Mouse (Mus musculus) myocyte (in vitro differentiated cells): ENCODE results near the gene Olfr1389. TPM values are rescaled to one million over a fixed set of nuclear protein-coding genes. Genes with fewer than 3 reads are reported as not detected.
"Not testable (repeated sequence)": the region's sequence is repeated elsewhere in the genome, so short reads cannot be mapped to it uniquely, and the experiment has no call there.

Experiments
- H3K27me3 ChIP-seq: one replicate; pipeline ENCODE4 v1.6.1; 2011; ENCODE audit not compliant: control insufficient read depth, insufficient read depth, insufficient read length
- H3K36me3 ChIP-seq: one replicate; pipeline ENCODE4 v1.6.1; 2011; ENCODE audit not compliant: control insufficient read depth, insufficient read depth
- H3K4me2 ChIP-seq: one replicate; pipeline ENCODE4 v1.6.1; 2011; ENCODE audit warnings: low read depth, control low read depth
- H3K4me3 ChIP-seq: one replicate; pipeline ENCODE4 v1.5.1; 2011; ENCODE audit warnings: mild to moderate bottlenecking, control low read depth, moderate library complexity
- H3K79me2 ChIP-seq: one replicate; pipeline ENCODE4 v1.6.1; 2011; ENCODE audit not compliant: control insufficient read depth, insufficient read depth
- H3ac ChIP-seq: one replicate; pipeline ENCODE4 v1.6.1; 2011; ENCODE audit not compliant: control insufficient read depth, insufficient read length
- CEBPB ChIP-seq: IDR thresholded peaks from 2 replicates; pipeline ENCODE4 v1.6.1; 2011; ENCODE audit warnings: mild to moderate bottlenecking, moderate library complexity; ENCODE audit not compliant: poor library complexity, insufficient read depth, severe bottlenecking
- E2F4 ChIP-seq: IDR thresholded peaks from one replicate; pipeline ENCODE4 v1.6.1; 2011; ENCODE audit warnings: mild to moderate bottlenecking, control low read depth, moderate library complexity; ENCODE audit not compliant: insufficient read depth
- MAX ChIP-seq: IDR thresholded peaks from one replicate; pipeline ENCODE4 v1.6.1; 2011; ENCODE audit warnings: low read depth, mild to moderate bottlenecking, control low read depth
- MYOD1 ChIP-seq, 3 experiments: IDR thresholded peaks; one replicate each; pipeline ENCODE4 v1.6.1; 2011; ENCODE audit warnings: control low read depth in 2 of 3, low read depth in 2 of 3, mild to moderate bottlenecking in 2 of 3, moderate library complexity in 1 of 3; ENCODE audit not compliant: insufficient read length in 2 of 3, control insufficient read depth in 1 of 3
- MYOG ChIP-seq, 3 experiments: IDR thresholded peaks; one replicate each; pipeline ENCODE4 v1.6.1; 2011; ENCODE audit warnings: control low read depth in 2 of 3, low read depth in 2 of 3, mild to moderate bottlenecking in 2 of 3; ENCODE audit not compliant: insufficient read length in 2 of 3, control insufficient read depth in 1 of 3, insufficient read depth in 1 of 3
- POLR2A ChIP-seq: IDR thresholded peaks from one replicate; pipeline ENCODE4 v1.6.1; 2011; ENCODE audit warnings: low read depth, mild to moderate bottlenecking, control low read depth, moderate library complexity; ENCODE audit not compliant: insufficient read length
- POLR2AphosphoS2 ChIP-seq: IDR thresholded peaks from one replicate; pipeline ENCODE4 v1.6.1; 2011; ENCODE audit warnings: low read depth, control low read depth; ENCODE audit not compliant: insufficient read length
- REST ChIP-seq: IDR thresholded peaks from one replicate; pipeline ENCODE4 v1.6.1; 2011; ENCODE audit warnings: mild to moderate bottlenecking, control low read depth, moderate library complexity; ENCODE audit not compliant: insufficient read depth, insufficient read length
- SRF ChIP-seq: IDR thresholded peaks from one replicate; pipeline ENCODE4 v1.6.1; 2011; ENCODE audit warnings: low read depth; ENCODE audit not compliant: control insufficient read depth, insufficient read length
- TCF12 ChIP-seq: IDR thresholded peaks from one replicate; pipeline ENCODE4 v1.6.1; 2011; ENCODE audit warnings: mild to moderate bottlenecking, control low read depth; ENCODE audit not compliant: poor library complexity, insufficient read depth, severe bottlenecking
- TCF3 ChIP-seq: IDR thresholded peaks from one replicate; pipeline ENCODE4 v1.6.1; 2011; ENCODE audit warnings: low read depth, control low read depth; ENCODE audit not compliant: insufficient read length
- USF1 ChIP-seq: IDR thresholded peaks from one replicate; pipeline ENCODE4 v1.6.1; 2011; ENCODE audit warnings: low read depth, mild to moderate bottlenecking, control low read depth, moderate library complexity
- polyA plus RNA-seq: library from polyadenylated mRNA; unstranded; fragments of >200 nt; fragmentation: generic; extraction: Trizol; gene quantifications from one replicate; pipeline ENCODE4 v1.2.1, GENCODE M21; 2012; ENCODE audit warnings: missing spikeins

Gene Olfr1389
- polyA plus RNA-seq, 1 experiment, result not detected

GRCm38 (mm10) chr11:49425257-49425927 is 2.5 kb downstream of the Olfr1389 start:
- Histone ChIP-seq H3ac (no peak overlapping the region), H3K4me2 (no peak overlapping the region), H3K27me3 (no peaks in the 10 kb centered on the region), H3K36me3 (no peaks in the 10 kb centered on the region), H3K79me2 (no peaks in the 10 kb centered on the region), H3K4me3 (no peak overlapping the region)
- TF ChIP-seq E2F4, result no peak
- TF ChIP-seq TCF12, result no peak
- no peak for TF ChIP-seq MAX
- TF ChIP-seq CEBPB, result no peak
- no peak for TF ChIP-seq SRF
- TF ChIP-seq MYOG (IDR thresholded peaks at IDR 0.05; ENCODE audit: control insufficient read depth in 1 of 3, insufficient read depth in 1 of 3, insufficient read length in 2 of 3, low read depth in 2 of 3), result no peak
- no peak for TF ChIP-seq TCF3
- no peak for TF ChIP-seq POLR2A
- no peak for TF ChIP-seq USF1
- TF ChIP-seq REST, result no peak
- no peak for TF ChIP-seq MYOD1 (IDR thresholded peaks at IDR 0.05; ENCODE audit: control insufficient read depth in 1 of 3, insufficient read length in 2 of 3, low read depth in 2 of 3)
- TF ChIP-seq POLR2AphosphoS2, result no peak

GRCm38 (mm10) chr11:49429641-49430040 is 6.8 kb downstream of the Olfr1389 start:
- H3K4me3 ChIP-seq, result no peak overlapping the region
- no peak overlapping the region for H3K4me2 ChIP-seq
- H3K36me3 ChIP-seq, result no peaks in the 10 kb centered on the region
- no peak for TF ChIP-seq SRF
- TF ChIP-seq E2F4, result no peak
- TF ChIP-seq CEBPB, result no peak
- no peak for TF ChIP-seq POLR2A
- no peak for TF ChIP-seq MYOG (IDR thresholded peaks at IDR 0.05; ENCODE audit: control insufficient read depth in 1 of 3, insufficient read depth in 1 of 3, insufficient read length in 2 of 3, low read depth in 2 of 3)
- TF ChIP-seq USF1, result no peak
- no peak overlapping the region for H3ac ChIP-seq
- no peaks in the 10 kb centered on the region for H3K79me2 ChIP-seq
- no peaks in the 10 kb centered on the region for H3K27me3 ChIP-seq

- Histone ChIP-seq H3K4me2 (no peak within 1 kb of the TSS), H3K79me2 (no peaks in the 10 kb centered on the region), H3K27me3 (no peaks in the 10 kb centered on the region), H3K36me3 (no peaks in the 10 kb centered on the region), H3ac (no peak within 1 kb of the TSS), H3K4me3 (no peak within 1 kb of the TSS)
- TF ChIP-seq POLR2AphosphoS2 (no peak), SRF (no peak), USF1 (no peak), CEBPB (no peak)
Observed at GRCm38 (mm10) chr11:49436411-49436810, 13.5 kb downstream of the Olfr1389 start, which contains the start of gene Olfr1388. Gene Olfr1388 (plus strand): TSS chr11:49436624.

GRCm38 (mm10) chr11:49455043-49455442 is 32.2 kb downstream of the Olfr1389 start, which contains the start of gene Olfr1387:
Gene Olfr1387 (plus strand): TSS chr11:49455343.
- H3K4me3 ChIP-seq, result no peak within 1 kb of the TSS
- H3K79me2 ChIP-seq, result no peaks in the 10 kb centered on the region
- TF ChIP-seq TCF3 (no peak), POLR2AphosphoS2 (no peak), MYOG (IDR thresholded peaks at IDR 0.05; ENCODE audit: control insufficient read depth in 1 of 3, insufficient read depth in 1 of 3, insufficient read length in 2 of 3, low read depth in 2 of 3) (no peak), POLR2A (no peak), E2F4 (no peak), CEBPB (no peak), MYOD1 (IDR thresholded peaks at IDR 0.05; ENCODE audit: control insufficient read depth in 1 of 3, insufficient read length in 2 of 3, low read depth in 2 of 3) (no peak), SRF (no peak), MAX (no peak), REST (no peak), TCF12 (no peak), USF1 (no peak)

GRCm38 (mm10) chr11:49464746-49465145 is 41.9 kb downstream of the Olfr1389 start, which contains the start of gene Olfr1386:
Gene Olfr1386 (plus strand): TSS chr11:49465046.
- not testable (repeated sequence) for H3K36me3 ChIP-seq, H3K4me2 ChIP-seq, H3ac ChIP-seq, H3K79me2 ChIP-seq, H3K4me3 ChIP-seq, H3K27me3 ChIP-seq

More at GRCm38 (mm10) chr11:49455043-49455442, 32.2 kb downstream of the Olfr1389 start, which contains the start of gene Olfr1387:
- Histone ChIP-seq H3ac (no peak within 1 kb of the TSS), H3K27me3 (no peaks in the 10 kb centered on the region), H3K4me2 (no peak within 1 kb of the TSS), H3K36me3 (no peaks in the 10 kb centered on the region)

Other genes with a start within 250 kb of the Olfr1389 start
- not detected for gene Btnl9, start 235.9 kb upstream of the Olfr1389 start, polyA plus RNA-seq
- 5.6 TPM for gene Zfp62, start 219.8 kb upstream of the Olfr1389 start, polyA plus RNA-seq
- 45.8 TPM for gene Mgat1, start 178.9 kb upstream of the Olfr1389 start, polyA plus RNA-seq
- not detected for gene Olfr1393, start 144.8 kb upstream of the Olfr1389 start, polyA plus RNA-seq
- gene Olfr1392, start 137.8 kb upstream of the Olfr1389 start, polyA plus RNA-seq, result not detected
- gene Olfr10, start 118.3 kb upstream of the Olfr1389 start, polyA plus RNA-seq, result not detected
- not detected for gene Olfr1391, start 100.3 kb upstream of the Olfr1389 start, polyA plus RNA-seq
- not detected for gene Olfr1390, start 87.9 kb upstream of the Olfr1389 start, polyA plus RNA-seq
- 0.06 TPM for gene Olfr1388, start 13.6 kb downstream of the Olfr1389 start, polyA plus RNA-seq
- gene Olfr1387, start 32.3 kb downstream of the Olfr1389 start, polyA plus RNA-seq, result not detected
- gene Olfr1386, start 42.0 kb downstream of the Olfr1389 start, polyA plus RNA-seq, result not detected
- not detected for gene Olfr1385, start 66.0 kb downstream of the Olfr1389 start, polyA plus RNA-seq
- gene Olfr1384, start 83.7 kb downstream of the Olfr1389 start, polyA plus RNA-seq, result not detected
- not detected for gene Olfr1383, start 96.6 kb downstream of the Olfr1389 start, polyA plus RNA-seq
- not detected for gene Olfr1382, start 105.2 kb downstream of the Olfr1389 start, polyA plus RNA-seq
- not detected for gene Olfr1381, start 120.4 kb downstream of the Olfr1389 start, polyA plus RNA-seq
- gene Olfr1380, start 133.8 kb downstream of the Olfr1389 start, polyA plus RNA-seq, result not detected
- 0.01 TPM for gene Flt4, start 186.2 kb downstream of the Olfr1389 start, polyA plus RNA-seq
- not detected for gene Scgb3a1, start 240.5 kb downstream of the Olfr1389 start, polyA plus RNA-seq